Mouse (Mus musculus): ENCODE measurements around the gene Wasl. TPM values are rescaled to one million over a fixed set of nuclear protein-coding genes. Genes with fewer than 3 reads are reported as not detected.

Wasl gene
- total RNA-seq, 1 experiment from 2014 or later: 9.5 TPM

GRCm38 (mm10) chr6:24613346-24613745 lies 51.5 kb downstream of the Wasl start:
- ATAC-seq (replicated peaks in 1 of 2; ENCODE audit: insufficient read depth in 1 of 2, low FRiP score in 2 of 2, low TSS enrichment in 1 of 2, low read depth in 1 of 2, poor library complexity in 2 of 2, severe bottlenecking in 2 of 2): no peak

GRCm38 (mm10) chr6:24612074-24612755 lies 52.6 kb downstream of the Wasl start:
- ATAC-seq (replicated peaks in 1 of 2; ENCODE audit: insufficient read depth in 1 of 2, low FRiP score in 2 of 2, low TSS enrichment in 1 of 2, low read depth in 1 of 2, poor library complexity in 2 of 2, severe bottlenecking in 2 of 2): no peak

GRCm38 (mm10) chr6:24610358-24610757 lies 54.5 kb downstream of the Wasl start:
- ATAC-seq (replicated peaks in 1 of 2; ENCODE audit: insufficient read depth in 1 of 2, low FRiP score in 2 of 2, low TSS enrichment in 1 of 2, low read depth in 1 of 2, poor library complexity in 2 of 2, severe bottlenecking in 2 of 2): no peak

- ATAC-seq (replicated peaks in 1 of 2; ENCODE audit: insufficient read depth in 1 of 2, low FRiP score in 2 of 2, low TSS enrichment in 1 of 2, low read depth in 1 of 2, poor library complexity in 2 of 2, severe bottlenecking in 2 of 2): no peak
Observed at GRCm38 (mm10) chr6:24609531-24609930, 55.3 kb downstream of the Wasl start.

- ATAC-seq (replicated peaks in 1 of 2; ENCODE audit: insufficient read depth in 1 of 2, low FRiP score in 2 of 2, low TSS enrichment in 1 of 2, low read depth in 1 of 2, poor library complexity in 2 of 2, severe bottlenecking in 2 of 2): no peak
Observed at GRCm38 (mm10) chr6:24608682-24609081, 56.1 kb downstream of the Wasl start.

GRCm38 (mm10) chr6:24608129-24608528 lies 56.7 kb downstream of the Wasl start:
- no peak for ATAC-seq (replicated peaks in 1 of 2; ENCODE audit: insufficient read depth in 1 of 2, low FRiP score in 2 of 2, low TSS enrichment in 1 of 2, low read depth in 1 of 2, poor library complexity in 2 of 2, severe bottlenecking in 2 of 2)

- ATAC-seq (replicated peaks in 1 of 2; ENCODE audit: insufficient read depth in 1 of 2, low FRiP score in 2 of 2, low TSS enrichment in 1 of 2, low read depth in 1 of 2, poor library complexity in 2 of 2, severe bottlenecking in 2 of 2): no peak
Observed at GRCm38 (mm10) chr6:24607531-24607930, 57.3 kb downstream of the Wasl start.

- ATAC-seq (replicated peaks in 1 of 2; ENCODE audit: insufficient read depth in 1 of 2, low FRiP score in 2 of 2, low TSS enrichment in 1 of 2, low read depth in 1 of 2, poor library complexity in 2 of 2, severe bottlenecking in 2 of 2): no peak
Observed at GRCm38 (mm10) chr6:24606512-24606911, 58.3 kb downstream of the Wasl start.

GRCm38 (mm10) chr6:24605631-24606030 lies 59.2 kb downstream of the Wasl start:
- ATAC-seq (replicated peaks in 1 of 2; ENCODE audit: insufficient read depth in 1 of 2, low FRiP score in 2 of 2, low TSS enrichment in 1 of 2, low read depth in 1 of 2, poor library complexity in 2 of 2, severe bottlenecking in 2 of 2): no peak

GRCm38 (mm10) chr6:24604289-24604688 lies 60.5 kb downstream of the Wasl start:
- ATAC-seq (replicated peaks in 1 of 2; ENCODE audit: insufficient read depth in 1 of 2, low FRiP score in 2 of 2, low TSS enrichment in 1 of 2, low read depth in 1 of 2, poor library complexity in 2 of 2, severe bottlenecking in 2 of 2): no peak

- ATAC-seq (replicated peaks in 1 of 2; ENCODE audit: insufficient read depth in 1 of 2, low FRiP score in 2 of 2, low TSS enrichment in 1 of 2, low read depth in 1 of 2, poor library complexity in 2 of 2, severe bottlenecking in 2 of 2): no peak
Observed at GRCm38 (mm10) chr6:24602993-24603392, 61.8 kb downstream of the Wasl start.

GRCm38 (mm10) chr6:24602351-24602750 lies 62.5 kb downstream of the Wasl start:
- ATAC-seq (replicated peaks in 1 of 2; ENCODE audit: insufficient read depth in 1 of 2, low FRiP score in 2 of 2, low TSS enrichment in 1 of 2, low read depth in 1 of 2, poor library complexity in 2 of 2, severe bottlenecking in 2 of 2): no peak

- ATAC-seq (replicated peaks in 1 of 2; ENCODE audit: insufficient read depth in 1 of 2, low FRiP score in 2 of 2, low TSS enrichment in 1 of 2, low read depth in 1 of 2, poor library complexity in 2 of 2, severe bottlenecking in 2 of 2): no peak
Observed at GRCm38 (mm10) chr6:24601668-24602067, 63.1 kb downstream of the Wasl start.

- no peak for ATAC-seq (replicated peaks in 1 of 2; ENCODE audit: insufficient read depth in 1 of 2, low FRiP score in 2 of 2, low TSS enrichment in 1 of 2, low read depth in 1 of 2, poor library complexity in 2 of 2, severe bottlenecking in 2 of 2)
Observed at GRCm38 (mm10) chr6:24600726-24601125, 64.1 kb downstream of the Wasl start.

GRCm38 (mm10) chr6:24600134-24600533 lies 64.7 kb downstream of the Wasl start:
- ATAC-seq (replicated peaks in 1 of 2; ENCODE audit: insufficient read depth in 1 of 2, low FRiP score in 2 of 2, low TSS enrichment in 1 of 2, low read depth in 1 of 2, poor library complexity in 2 of 2, severe bottlenecking in 2 of 2): no peak

- ATAC-seq (replicated peaks in 1 of 2; ENCODE audit: insufficient read depth in 1 of 2, low FRiP score in 2 of 2, low TSS enrichment in 1 of 2, low read depth in 1 of 2, poor library complexity in 2 of 2, severe bottlenecking in 2 of 2): no peak
Observed at GRCm38 (mm10) chr6:24599639-24600038, 65.2 kb downstream of the Wasl start.

- no peak for ATAC-seq (replicated peaks in 1 of 2; ENCODE audit: insufficient read depth in 1 of 2, low FRiP score in 2 of 2, low TSS enrichment in 1 of 2, low read depth in 1 of 2, poor library complexity in 2 of 2, severe bottlenecking in 2 of 2)
Observed at GRCm38 (mm10) chr6:24599179-24599578, 65.6 kb downstream of the Wasl start.

GRCm38 (mm10) chr6:24597500-24597899 lies 67.3 kb downstream of the Wasl start, which contains the start of gene Lmod2:
Gene Lmod2, plus strand, starts transcription at chr6:24597762.
- no peak for ATAC-seq (replicated peaks in 1 of 2; ENCODE audit: insufficient read depth in 1 of 2, low FRiP score in 2 of 2, low TSS enrichment in 1 of 2, low read depth in 1 of 2, poor library complexity in 2 of 2, severe bottlenecking in 2 of 2)

- ATAC-seq (replicated peaks in 1 of 2; ENCODE audit: insufficient read depth in 1 of 2, low FRiP score in 2 of 2, low TSS enrichment in 1 of 2, low read depth in 1 of 2, poor library complexity in 2 of 2, severe bottlenecking in 2 of 2): no peak
Observed at GRCm38 (mm10) chr6:24591525-24592218, 73.1 kb downstream of the Wasl start.
